Mouse (Mus musculus): ENCODE results near the gene Ppp1r12a.

Ppp1r12a gene

GRCm38 (mm10) chr10:108159002-108159401 lies 3.0 kb upstream of the Ppp1r12a start:
- no peak for DNase-seq (ENCODE audit: extremely low read depth, low read depth, low spot score)

GRCm38 (mm10) chr10:108162297-108163020 lies 466 bp downstream of the Ppp1r12a start:
- no peak for DNase-seq (ENCODE audit: extremely low read depth, low read depth, low spot score)

- DNase-seq (ENCODE audit: extremely low read depth, low read depth, low spot score) = no peak
Measured at GRCm38 (mm10) chr10:108163021-108163410, 1.0 kb downstream of the Ppp1r12a start.

GRCm38 (mm10) chr10:108163451-108163850 lies 1.5 kb downstream of the Ppp1r12a start:
- no peak for DNase-seq (ENCODE audit: extremely low read depth, low read depth, low spot score)

- no peak for DNase-seq (ENCODE audit: extremely low read depth, low read depth, low spot score)
Measured at GRCm38 (mm10) chr10:108167823-108168222, 5.8 kb downstream of the Ppp1r12a start.

- DNase-seq (ENCODE audit: extremely low read depth, low read depth, low spot score) = no peak
Measured at GRCm38 (mm10) chr10:108170818-108171217, 8.8 kb downstream of the Ppp1r12a start.

- DNase-seq (ENCODE audit: extremely low read depth, low read depth, low spot score) = no peak
Measured at GRCm38 (mm10) chr10:108171637-108172036, 9.6 kb downstream of the Ppp1r12a start.

- DNase-seq (ENCODE audit: extremely low read depth, low read depth, low spot score) = no peak
Measured at GRCm38 (mm10) chr10:108172817-108173563, 11.0 kb downstream of the Ppp1r12a start.

- DNase-seq (ENCODE audit: extremely low read depth, low read depth, low spot score) = no peak
Measured at GRCm38 (mm10) chr10:108174107-108174506, 12.1 kb downstream of the Ppp1r12a start.

- DNase-seq (ENCODE audit: extremely low read depth, low read depth, low spot score) = no peak
Measured at GRCm38 (mm10) chr10:108175885-108176284, 13.9 kb downstream of the Ppp1r12a start.

- DNase-seq (ENCODE audit: extremely low read depth, low read depth, low spot score) = no peak
Measured at GRCm38 (mm10) chr10:108178285-108178848, 16.4 kb downstream of the Ppp1r12a start.

- DNase-seq (ENCODE audit: extremely low read depth, low read depth, low spot score) = no peak
Measured at GRCm38 (mm10) chr10:108179404-108179803, 17.4 kb downstream of the Ppp1r12a start.

GRCm38 (mm10) chr10:108180313-108180712 lies 18.3 kb downstream of the Ppp1r12a start:
- no peak for DNase-seq (ENCODE audit: extremely low read depth, low read depth, low spot score)

- DNase-seq (ENCODE audit: extremely low read depth, low read depth, low spot score) = no peak
Measured at GRCm38 (mm10) chr10:108181893-108182292, 19.9 kb downstream of the Ppp1r12a start.

GRCm38 (mm10) chr10:108182386-108182785 lies 20.4 kb downstream of the Ppp1r12a start:
- DNase-seq (ENCODE audit: extremely low read depth, low read depth, low spot score) = no peak

GRCm38 (mm10) chr10:108184763-108185162 lies 22.8 kb downstream of the Ppp1r12a start:
- no peak for DNase-seq (ENCODE audit: extremely low read depth, low read depth, low spot score)

- DNase-seq (ENCODE audit: extremely low read depth, low read depth, low spot score) = no peak
Measured at GRCm38 (mm10) chr10:108185265-108185664, 23.3 kb downstream of the Ppp1r12a start.

GRCm38 (mm10) chr10:108189303-108189702 lies 27.3 kb downstream of the Ppp1r12a start:
- no peak for DNase-seq (ENCODE audit: extremely low read depth, low read depth, low spot score)

GRCm38 (mm10) chr10:108189986-108190385 lies 28.0 kb downstream of the Ppp1r12a start:
- DNase-seq (ENCODE audit: extremely low read depth, low read depth, low spot score) = no peak

- no peak for DNase-seq (ENCODE audit: extremely low read depth, low read depth, low spot score)
Measured at GRCm38 (mm10) chr10:108190626-108191025, 28.6 kb downstream of the Ppp1r12a start.

- DNase-seq (ENCODE audit: extremely low read depth, low read depth, low spot score) = no peak
Measured at GRCm38 (mm10) chr10:108191381-108191787, 29.4 kb downstream of the Ppp1r12a start.

GRCm38 (mm10) chr10:108192306-108192705 lies 30.3 kb downstream of the Ppp1r12a start:
- DNase-seq (ENCODE audit: extremely low read depth, low read depth, low spot score) = no peak

Data from fat pad, adult 2 months (tissue).